Mouse (Mus musculus): ENCODE measurements at regions not wholly inside any gene's neighbourhood (a gene's known extent, or its start where the extent isn't known, plus 50 kb on each side); places are given as distances from the start of the nearest gene placed in this dataset.

- DNase-seq (ENCODE audit: low spot score): no peak
- Histone ChIP-seq H3K4me1 (replicated peaks; ENCODE audit: insufficient read depth, low read length) (no peaks in the 10 kb centered on the region), H3K9me3 (replicated peaks; ENCODE audit: low read length) (no peaks in the 10 kb centered on the region), H3K4me3 (replicated peaks; ENCODE audit: low read depth, low read length) (no peak overlapping the region), H3K9ac (ENCODE audit: low read depth, low read length) (no peak overlapping the region), H3K36me3 (ENCODE audit: insufficient read depth, low read length) (no peaks in the 10 kb centered on the region), H3K27ac (no peak overlapping the region), H3K4me2 (ENCODE audit: low read length) (no peak overlapping the region), H3K27me3 (ENCODE audit: insufficient read depth, low read length) (no peaks in the 10 kb centered on the region)
- TF ChIP-seq CTCF (IDR thresholded peaks at IDR 0.05; ENCODE audit: low read depth): no peak
- no peak for ATAC-seq (replicated peaks; ENCODE audit: low FRiP score, low read depth)
- 67% methylated on average over 14 of the region's 14 CpGs for WGBS
These were observed 75.8 kb downstream of the Rnd3 start for GRCm38 (mm10) chr2:51073040-51073594.

- Histone ChIP-seq H3K27ac (no peak overlapping the region), H3K4me2 (ENCODE audit: low read length) (no peak overlapping the region), H3K9me3 (replicated peaks; ENCODE audit: low read length) (no peaks in the 10 kb centered on the region), H3K9ac (ENCODE audit: low read depth, low read length) (no peak overlapping the region), H3K36me3 (ENCODE audit: insufficient read depth, low read length) (no peaks in the 10 kb centered on the region), H3K4me1 (replicated peaks; ENCODE audit: insufficient read depth, low read length) (no peaks in the 10 kb centered on the region), H3K4me3 (replicated peaks; ENCODE audit: low read depth, low read length) (no peak overlapping the region), H3K27me3 (ENCODE audit: insufficient read depth, low read length) (no peaks in the 10 kb centered on the region)
- ATAC-seq (replicated peaks; ENCODE audit: low FRiP score, low read depth) (no peak), DNase-seq (ENCODE audit: low spot score) (no peak)
- no peak for TF ChIP-seq CTCF (IDR thresholded peaks at IDR 0.05; ENCODE audit: low read depth)
- 45% methylated on average over 6 of the region's 6 CpGs for WGBS
These were observed 76.5 kb downstream of the Rnd3 start for GRCm38 (mm10) chr2:51072346-51072885.

- TF ChIP-seq CTCF (IDR thresholded peaks at IDR 0.05; ENCODE audit: low read depth): no peak
- 96% methylated on average over 2 of the region's 2 CpGs for WGBS
- no peak overlapping the region for H3K9ac ChIP-seq (ENCODE audit: low read depth, low read length)
- no peak overlapping the region for H3K27ac ChIP-seq
- no peak overlapping the region for H3K4me2 ChIP-seq (ENCODE audit: low read length)
- no peaks in the 10 kb centered on the region for H3K4me1 ChIP-seq (replicated peaks; ENCODE audit: insufficient read depth, low read length)
- H3K27me3 ChIP-seq (ENCODE audit: insufficient read depth, low read length): no peaks in the 10 kb centered on the region
- no peaks in the 10 kb centered on the region for H3K9me3 ChIP-seq (replicated peaks; ENCODE audit: low read length)
- H3K4me3 ChIP-seq (replicated peaks; ENCODE audit: low read depth, low read length): no peak overlapping the region
- no peak for ATAC-seq (replicated peaks; ENCODE audit: low FRiP score, low read depth)
- DNase-seq (ENCODE audit: low spot score): no peak
- H3K36me3 ChIP-seq (ENCODE audit: insufficient read depth, low read length): no peaks in the 10 kb centered on the region
These were observed 78.0 kb downstream of the Rnd3 start for GRCm38 (mm10) chr2:51070902-51071301.

- Histone ChIP-seq H3K27me3 (ENCODE audit: insufficient read depth, low read length) (no peaks in the 10 kb centered on the region), H3K27ac (no peak overlapping the region), H3K4me3 (replicated peaks; ENCODE audit: low read depth, low read length) (no peak overlapping the region), H3K36me3 (ENCODE audit: insufficient read depth, low read length) (no peaks in the 10 kb centered on the region), H3K9ac (ENCODE audit: low read depth, low read length) (no peak overlapping the region), H3K9me3 (replicated peaks; ENCODE audit: low read length) (no peaks in the 10 kb centered on the region), H3K4me1 (replicated peaks; ENCODE audit: insufficient read depth, low read length) (no peaks in the 10 kb centered on the region), H3K4me2 (ENCODE audit: low read length) (no peak overlapping the region)
- ATAC-seq (replicated peaks; ENCODE audit: low FRiP score, low read depth): no peak
- no peak for TF ChIP-seq CTCF (IDR thresholded peaks at IDR 0.05; ENCODE audit: low read depth)
- DNase-seq (ENCODE audit: low spot score): no peak
- WGBS: 53% methylated on average over 11 of the region's 11 CpGs
These were observed 82.5 kb downstream of the Rnd3 start for GRCm38 (mm10) chr2:51066423-51066831.

GRCm38 (mm10) chr2:51065821-51066220, 83.1 kb downstream of the Rnd3 start:
- TF ChIP-seq CTCF (IDR thresholded peaks at IDR 0.05; ENCODE audit: low read depth): no peak
- no peaks in the 10 kb centered on the region for H3K27me3 ChIP-seq (ENCODE audit: insufficient read depth, low read length)
- H3K36me3 ChIP-seq (ENCODE audit: insufficient read depth, low read length): no peaks in the 10 kb centered on the region
- WGBS: 64% methylated on average over 6 of the region's 6 CpGs
- no peak overlapping the region for H3K4me2 ChIP-seq (ENCODE audit: low read length)
- no peak for ATAC-seq (replicated peaks; ENCODE audit: low FRiP score, low read depth)
- no peak for DNase-seq (ENCODE audit: low spot score)
- H3K4me3 ChIP-seq (replicated peaks; ENCODE audit: low read depth, low read length): no peak overlapping the region
- H3K9ac ChIP-seq (ENCODE audit: low read depth, low read length): no peak overlapping the region
- no peaks in the 10 kb centered on the region for H3K9me3 ChIP-seq (replicated peaks; ENCODE audit: low read length)
- no peak overlapping the region for H3K27ac ChIP-seq
- H3K4me1 ChIP-seq (replicated peaks; ENCODE audit: insufficient read depth, low read length): no peaks in the 10 kb centered on the region

- H3K36me3 ChIP-seq (ENCODE audit: insufficient read depth, low read length): no peaks in the 10 kb centered on the region
- H3K27ac ChIP-seq: no peak overlapping the region
- DNase-seq (ENCODE audit: low spot score) (no peak), ATAC-seq (replicated peaks; ENCODE audit: low FRiP score, low read depth) (no peak)
- 81% methylated on average over 4 of the region's 4 CpGs for WGBS
- H3K27me3 ChIP-seq (ENCODE audit: insufficient read depth, low read length): no peaks in the 10 kb centered on the region
- no peaks in the 10 kb centered on the region for H3K9me3 ChIP-seq (replicated peaks; ENCODE audit: low read length)
- H3K4me3 ChIP-seq (replicated peaks; ENCODE audit: low read depth, low read length): no peak overlapping the region
- TF ChIP-seq CTCF (IDR thresholded peaks at IDR 0.05; ENCODE audit: low read depth): no peak
- no peaks in the 10 kb centered on the region for H3K4me1 ChIP-seq (replicated peaks; ENCODE audit: insufficient read depth, low read length)
- H3K4me2 ChIP-seq (ENCODE audit: low read length): no peak overlapping the region
- H3K9ac ChIP-seq (ENCODE audit: low read depth, low read length): no peak overlapping the region
These were observed 84.1 kb downstream of the Rnd3 start for GRCm38 (mm10) chr2:51064821-51065220.

- no peaks in the 10 kb centered on the region for H3K9me3 ChIP-seq (replicated peaks; ENCODE audit: low read length)
- H3K9ac ChIP-seq (ENCODE audit: low read depth, low read length): no peak overlapping the region
- H3K4me1 ChIP-seq (replicated peaks; ENCODE audit: insufficient read depth, low read length): peaks cover 1% of the 10 kb centered on the region; the same call in 1 of the 2 replicates
- no peaks in the 10 kb centered on the region for H3K36me3 ChIP-seq (ENCODE audit: insufficient read depth, low read length)
- no peak for TF ChIP-seq CTCF (IDR thresholded peaks at IDR 0.05; ENCODE audit: low read depth)
- H3K27me3 ChIP-seq (ENCODE audit: insufficient read depth, low read length): no peaks in the 10 kb centered on the region
- no peak overlapping the region for H3K4me2 ChIP-seq (ENCODE audit: low read length)
- no peak overlapping the region for H3K27ac ChIP-seq
- H3K4me3 ChIP-seq (replicated peaks; ENCODE audit: low read depth, low read length): no peak overlapping the region
- ATAC-seq (replicated peaks; ENCODE audit: low FRiP score, low read depth) (no peak), DNase-seq (ENCODE audit: low spot score) (no peak)
- WGBS: 95% methylated on average over 5 of the region's 5 CpGs
These were observed 86.9 kb downstream of the Rnd3 start for GRCm38 (mm10) chr2:51062049-51062448.

All from kidney, postnatal 0 days (tissue).